Comparison of ENCODE assay signal across 16 mouse cellular contexts in the genomic region with DNA sequence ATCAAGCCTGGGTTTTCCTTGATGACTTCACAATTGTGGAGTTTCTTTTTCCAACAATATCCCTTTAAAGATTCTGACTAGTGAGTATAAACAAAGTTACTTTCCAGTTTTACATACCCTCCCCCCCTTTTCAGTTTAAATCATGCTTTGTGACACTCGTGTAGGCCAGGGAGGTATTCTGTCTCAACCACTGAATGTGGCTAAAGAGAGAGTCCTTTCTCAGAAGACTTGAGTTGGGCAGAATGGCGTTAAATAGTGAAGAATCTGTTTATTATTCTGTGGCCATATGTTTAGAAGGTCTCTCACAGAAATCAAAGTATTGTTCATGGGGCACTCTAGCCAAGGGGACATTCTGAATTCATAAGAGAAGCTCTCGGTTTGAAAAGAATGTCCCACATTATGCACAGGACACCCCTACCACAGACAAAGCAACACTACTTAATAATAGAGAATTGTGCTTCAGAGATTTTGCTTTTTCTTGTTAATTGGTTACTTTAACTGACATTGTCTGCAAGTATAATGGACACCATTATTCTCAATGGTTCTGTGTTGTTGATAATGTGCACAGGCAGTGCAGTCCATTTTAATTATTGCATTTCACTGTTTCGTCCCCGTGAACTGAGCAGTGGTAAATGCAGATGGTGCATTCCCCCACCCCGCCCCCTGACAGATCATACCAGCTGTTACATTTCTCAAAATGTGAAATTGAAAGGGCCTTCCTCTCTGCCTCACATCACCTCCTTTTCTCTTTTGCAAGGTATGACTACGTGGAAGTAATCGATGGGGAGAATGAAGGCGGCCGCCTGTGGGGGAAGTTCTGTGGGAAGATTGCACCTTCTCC. TPM values are rescaled to one million over a fixed set of nuclear protein-coding genes. Genes with fewer than 3 reads are reported as not detected.
DNase-seq lines count a peak whose midpoint lies in the region; ATAC-seq and TF ChIP-seq lines count a peak whose summit lies in the region.
"Had no signal": no experiment of that assay in that cellular context is flagged by ENCODE, and none has a peak within 500 bp of the region (broad histone marks: within the 10 kb centered on the region; RNA-seq: fewer than 3 reads in every experiment).

No protein-coding gene starts in this region.

- H3K27me3 ChIP-seq in forebrain, embryonic 13.5 days: no peaks in the 10 kb centered on the region
- H3K27me3 ChIP-seq in forebrain, postnatal 0 days (ENCODE audit: insufficient read depth, low read length): no peaks in the 10 kb centered on the region
- H3K27me3 ChIP-seq in thymus, adult 2 months (ENCODE audit: control insufficient read depth, insufficient read depth, low read length): no peaks in the 10 kb centered on the region
- H3K27me3 ChIP-seq in hindbrain, embryonic 14.5 days (ENCODE audit: control insufficient read depth, insufficient read depth, low read length): no peaks in the 10 kb centered on the region
- H3K27me3 ChIP-seq: embryonic facial prominence, embryonic 15.5 days; kidney, embryonic 15.5 days; liver, embryonic 13.5 days had no signal

- 32% methylated on average over 10 of the region's 10 CpGs for WGBS in forebrain, embryonic 13.5 days
- 45% methylated on average over 10 of the region's 10 CpGs for WGBS in forebrain, postnatal 0 days
- WGBS in thymus, adult 2 months: 77% methylated on average over 10 of the region's 10 CpGs
- WGBS in hindbrain, embryonic 14.5 days: 40% methylated on average over 10 of the region's 10 CpGs

- H3K9ac ChIP-seq in forebrain, embryonic 13.5 days: no peak overlapping the region
- H3K9ac ChIP-seq in forebrain, postnatal 0 days: no peak overlapping the region
- no peak overlapping the region for H3K9ac ChIP-seq in hindbrain, embryonic 14.5 days
- H3K9ac ChIP-seq: embryonic facial prominence, embryonic 15.5 days; kidney, embryonic 15.5 days; liver, embryonic 13.5 days had no signal

- DNase-seq in forebrain, postnatal 0 days: no peak
- DNase-seq in thymus, postnatal 14 days: peak; percentile 10
- no peak for DNase-seq in thymus, adult 2 months
- DNase-seq in hindbrain, embryonic 14.5 days (ENCODE audit: low spot score): no peak
- DNase-seq in retina, postnatal 1 day: peak; percentile 79
- DNase-seq in frontal cortex, postnatal 14 days (ENCODE audit: low spot score in 2 of 2): no peak
- DNase-seq: B cell, adult 2 months; cerebellum, postnatal 25 days; heart, postnatal 4 days; liver, embryonic 13.5 days; lung, postnatal 14 days had no signal

- TF ChIP-seq POLR2A in thymus, adult 2 months (IDR thresholded peaks at IDR 0.05; ENCODE audit: control insufficient read depth, extremely low read depth, insufficient read depth, low read length, poor library complexity): no peak

- H3K9me3 ChIP-seq in forebrain, embryonic 13.5 days (replicated peaks): no peaks in the 10 kb centered on the region
- H3K9me3 ChIP-seq in forebrain, postnatal 0 days (ENCODE audit: low read length): no peaks in the 10 kb centered on the region
- H3K9me3 ChIP-seq in hindbrain, embryonic 14.5 days (ENCODE audit: control insufficient read depth, low read length): no peaks in the 10 kb centered on the region
- H3K9me3 ChIP-seq: embryonic facial prominence, embryonic 15.5 days; kidney, embryonic 15.5 days; liver, embryonic 13.5 days had no signal

- peak; percentile 63; the same call in 1 of the 2 replicates for ATAC-seq in forebrain, embryonic 13.5 days
- no peak for ATAC-seq in forebrain, postnatal 0 days
- ATAC-seq in hindbrain, embryonic 14.5 days (ENCODE audit: low FRiP score): no peak
- ATAC-seq in monocyte, adult 5-6 weeks (replicated peaks; ENCODE audit: insufficient number of reproducible peaks, low FRiP score, low TSS enrichment, poor library complexity, severe bottlenecking): no peak

- peak overlapping the region; percentile 27; the same call in 1 of the 2 replicates for H3K27ac ChIP-seq in forebrain, embryonic 13.5 days
- no peak overlapping the region for H3K27ac ChIP-seq in forebrain, postnatal 0 days (ENCODE audit: low read depth, low read length)
- no peak overlapping the region for H3K27ac ChIP-seq in thymus, adult 2 months (ENCODE audit: control insufficient read depth, insufficient read depth, low read length)
- peak overlapping the region; percentile 41 for H3K27ac ChIP-seq in hindbrain, embryonic 14.5 days
- H3K27ac ChIP-seq: embryonic facial prominence, embryonic 15.5 days; kidney, embryonic 15.5 days; liver, embryonic 13.5 days had no signal

- no peaks in the 10 kb centered on the region for H3K36me3 ChIP-seq in forebrain, embryonic 13.5 days (ENCODE audit: poor library complexity, severe bottlenecking)
- no peaks in the 10 kb centered on the region for H3K36me3 ChIP-seq in forebrain, postnatal 0 days (ENCODE audit: insufficient read depth)
- H3K36me3 ChIP-seq in thymus, adult 2 months (ENCODE audit: control insufficient read depth, insufficient read depth, low read length): peaks cover 4% of the 10 kb centered on the region
- peaks cover 13% of the 10 kb centered on the region for H3K36me3 ChIP-seq in hindbrain, embryonic 14.5 days (replicated peaks; ENCODE audit: control insufficient read depth, insufficient read depth)
- H3K36me3 ChIP-seq: liver, embryonic 13.5 days had no signal

- TF ChIP-seq CTCF in forebrain, postnatal 0 days (IDR thresholded peaks at IDR 0.05; ENCODE audit: low read depth): no peak
- no peak for TF ChIP-seq CTCF in thymus, adult 2 months (IDR thresholded peaks at IDR 0.05; ENCODE audit: borderline replicate concordance, control insufficient read depth, extremely low read depth, insufficient read depth, low read length, poor library complexity)

- H3K4me3 ChIP-seq in forebrain, embryonic 13.5 days: no peak overlapping the region
- no peak overlapping the region for H3K4me3 ChIP-seq in forebrain, postnatal 0 days (ENCODE audit: low read depth, low read length)
- H3K4me3 ChIP-seq in thymus, adult 2 months (ENCODE audit: control insufficient read depth, insufficient read depth, low read length): no peak overlapping the region
- H3K4me3 ChIP-seq in hindbrain, embryonic 14.5 days (replicated peaks; ENCODE audit: low read length): no peak overlapping the region
- H3K4me3 ChIP-seq: embryonic facial prominence, embryonic 15.5 days; kidney, embryonic 15.5 days; liver, embryonic 13.5 days; myocyte had no signal

- H3K4me2 ChIP-seq in forebrain, embryonic 13.5 days: no peak overlapping the region
- no peak overlapping the region for H3K4me2 ChIP-seq in forebrain, postnatal 0 days (ENCODE audit: low read depth)
- H3K4me2 ChIP-seq in hindbrain, embryonic 14.5 days (replicated peaks): no peak overlapping the region
- H3K4me2 ChIP-seq: embryonic facial prominence, embryonic 15.5 days; kidney, embryonic 15.5 days; liver, embryonic 13.5 days had no signal

- peaks cover 35% of the 10 kb centered on the region for H3K4me1 ChIP-seq in forebrain, embryonic 13.5 days
- peaks cover 16% of the 10 kb centered on the region for H3K4me1 ChIP-seq in forebrain, postnatal 0 days (ENCODE audit: insufficient read depth)
- H3K4me1 ChIP-seq in thymus, adult 2 months (replicated peaks; ENCODE audit: control insufficient read depth, insufficient read depth, low read length): peaks cover 7% of the 10 kb centered on the region; the same call in 1 of the 2 replicates
- peaks cover 31% of the 10 kb centered on the region for H3K4me1 ChIP-seq in hindbrain, embryonic 14.5 days (replicated peaks; ENCODE audit: control insufficient read depth, insufficient read depth, low read length)
- H3K4me1 ChIP-seq: liver, embryonic 13.5 days had no signal

RNA-seq across cellular contexts. Expression of gene Nrp1, which starts 59.8 kb away (rescaled TPM):
- polyA plus RNA-seq in forebrain, embryonic 13.5 days (2015; fragmentation: Nextera tagmentation; extraction: Ambion mirVana): 54.4 and 55.9 TPM in 2 replicates
- 79.9 and 93.3 TPM in 2 replicates for total RNA-seq in forebrain, postnatal 0 days (2014; rRNA removed)
- 49.0 and 87.1 TPM in 2 replicates for polyA plus RNA-seq in forebrain, postnatal 0 days (2015; fragmentation: Nextera tagmentation; extraction: Ambion mirVana)
- polyA plus RNA-seq in thymus, adult 2 months (2012; rRNA removed): 18.4 and 18.9 TPM in 2 replicates
- polyA plus RNA-seq in hindbrain, embryonic 14.5 days (2014; fragmentation: Nextera tagmentation; extraction: Ambion mirVana): 72.7 and 82.2 TPM in 2 replicates
- total RNA-seq in monocyte, adult 5-6 weeks (2017): 25.1 to 30.3 TPM (median 28.9 TPM) in 3 replicates

Comparison
In these comparisons a context has a peak if more than half of its experiments do, and no peak if none do; other contexts are left out.
1. H3K27ac ChIP-seq: peak in forebrain, embryonic 13.5 days (single experiment) and hindbrain, embryonic 14.5 days (single experiment); none in forebrain, postnatal 0 days (single experiment) and thymus, adult 2 months (single experiment).
2. DNase-seq: peak in thymus, postnatal 14 days (single experiment) and retina, postnatal 1 day (single experiment); none in forebrain, postnatal 0 days (single experiment), thymus, adult 2 months (single experiment), hindbrain, embryonic 14.5 days (single experiment) and frontal cortex, postnatal 14 days (0 of 2).